Mouse (Mus musculus) kidney, embryonic 14.5 days (tissue): ENCODE data around the gene Zfp410. TPM values are rescaled to one million over a fixed set of nuclear protein-coding genes. Genes with fewer than 3 reads are reported as not detected.

Source experiments
- ATAC-seq: fragments of 200-750 bp; cut with Nextera tagmentation; 2 replicates; pipeline ENCODE4 v1.8.0; 2017; ENCODE audit warnings: moderate number of reproducible peaks, mild to moderate bottlenecking, moderate TSS enrichment, moderate library complexity; ENCODE audit not compliant: low FRiP score, low TSS enrichment
- H3K27ac ChIP-seq: fragments of 300-500 bp; sonication (generic); 2 replicates; pipeline ENCODE4 v1.5.1; 2014; ENCODE audit warnings: low read depth, mild to moderate bottlenecking, low read length, moderate library complexity, mixed read lengths
- H3K27me3 ChIP-seq: fragments of 300-500 bp; sonication (generic); 2 replicates; pipeline ENCODE4 v1.6.1; 2014; ENCODE audit warnings: mild to moderate bottlenecking, low read length; ENCODE audit not compliant: control insufficient read depth, insufficient read depth
- H3K36me3 ChIP-seq: fragments of 300-500 bp; sonication (generic); 2 replicates; pipeline ENCODE4 v1.6.1; 2014; ENCODE audit warnings: low read length, mixed read lengths; ENCODE audit not compliant: control insufficient read depth, insufficient read depth
- H3K4me1 ChIP-seq: fragments of 300-500 bp; sonication (generic); 2 replicates; pipeline ENCODE4 v1.6.1; 2014; ENCODE audit warnings: low read length, mixed read lengths; ENCODE audit not compliant: control insufficient read depth, insufficient read depth
- H3K4me2 ChIP-seq: fragments of 300-500 bp; sonication (generic); replicated peaks from 2 replicates; pipeline ENCODE4 v1.6.1; 2014; ENCODE audit warnings: low read depth, mild to moderate bottlenecking, low read length
- H3K4me3 ChIP-seq: fragments of 300-500 bp; sonication (generic); 2 replicates; pipeline ENCODE4 v1.5.1; 2014; ENCODE audit warnings: mild to moderate bottlenecking, low read length
- H3K9ac ChIP-seq: fragments of 300-500 bp; sonication (generic); 2 replicates; pipeline ENCODE4 v1.6.1; 2014; ENCODE audit warnings: low read depth, mild to moderate bottlenecking, low read length, moderate library complexity
- H3K9me3 ChIP-seq: fragments of 300-500 bp; sonication (generic); 2 replicates; pipeline ENCODE4 v1.6.1; 2016; ENCODE audit warnings: low read length; ENCODE audit not compliant: control insufficient read depth
- WGBS: fragments of 180-500 bp; shearing (Covaris S2); extraction: QIAGEN DNeasy Blood & Tissue Kit; methylation state at CpG from one replicate; pipeline ENCODE4 v1.1.7; 2014; 5-methylcytosine and 5-hydroxymethylcytosine counted together
- polyA plus RNA-seq: library from polyadenylated mRNA; unstranded; fragments of >200 nt; fragmentation: Nextera tagmentation; extraction: Ambion mirVana; gene quantifications from 2 replicates; pipeline ENCODE4 v1.2.1, GENCODE M21; 2014

The Zfp410 gene
- polyA plus RNA-seq, 1 experiment from 2014 or later: 88.7 TPM

GRCm38 (mm10) chr12:84284885-84285592, 31.6 kb upstream of the Zfp410 start, which contains the start of gene Ptgr2:
Ptgr2 (plus strand) TSS chr12:84285232.
- peak within 1 kb of the TSS; percentile 67 for H3K4me2 ChIP-seq
- 0 out of 2 replicates have a peak, but pooled peaks cover 4% of the 10 kb centered on the region for H3K4me1 ChIP-seq
- H3K36me3 ChIP-seq: no peaks in the 10 kb centered on the region
- no peaks in the 10 kb centered on the region for H3K9me3 ChIP-seq
- peak within 1 kb of the TSS; percentile 57 for H3K4me3 ChIP-seq
- peak within 1 kb of the TSS; percentile 30; the same call in 1 of the 2 replicates for H3K27ac ChIP-seq
- no peaks in the 10 kb centered on the region for H3K27me3 ChIP-seq
- WGBS: under 1% methylated on average over 39 of the region's 39 CpGs
- peak within 1 kb of the TSS; percentile 68 for H3K9ac ChIP-seq
- peak; percentile 91 for ATAC-seq

GRCm38 (mm10) chr12:84285593-84285968, 31.1 kb upstream of the Zfp410 start:
- Histone ChIP-seq H3K27ac (no peak overlapping the region), H3K4me1 (0 out of 2 replicates have a peak, but pooled peaks cover 4% of the 10 kb centered on the region), H3K9ac (peak overlapping the region; percentile 68), H3K4me2 (peak overlapping the region; percentile 67), H3K4me3 (peak overlapping the region; percentile 57), H3K27me3 (no peaks in the 10 kb centered on the region), H3K36me3 (no peaks in the 10 kb centered on the region), H3K9me3 (no peaks in the 10 kb centered on the region)
- 36% methylated on average over 8 of the region's 8 CpGs for WGBS
- no peak for ATAC-seq

GRCm38 (mm10) chr12:84288461-84288860, 28.2 kb upstream of the Zfp410 start:
- Histone ChIP-seq H3K4me3 (no peak overlapping the region), H3K27me3 (no peaks in the 10 kb centered on the region), H3K36me3 (no peaks in the 10 kb centered on the region; the same call in 1 of the 2 replicates), H3K4me2 (no peak overlapping the region), H3K9me3 (no peaks in the 10 kb centered on the region), H3K27ac (no peak overlapping the region), H3K9ac (no peak overlapping the region), H3K4me1 (0 out of 2 replicates have a peak, but pooled peaks cover 4% of the 10 kb centered on the region)
- no peak for ATAC-seq
- 60% methylated on average over 3 of the region's 3 CpGs for WGBS

GRCm38 (mm10) chr12:84297851-84298250, 18.8 kb upstream of the Zfp410 start:
- no peaks in the 10 kb centered on the region for H3K9me3 ChIP-seq
- no peak overlapping the region for H3K27ac ChIP-seq
- peaks cover 13% of the 10 kb centered on the region for H3K36me3 ChIP-seq
- H3K4me3 ChIP-seq: no peak overlapping the region
- 94% methylated on average over 6 of the region's 6 CpGs for WGBS
- no peak overlapping the region for H3K4me2 ChIP-seq
- no peaks in the 10 kb centered on the region for H3K27me3 ChIP-seq
- no peak overlapping the region for H3K9ac ChIP-seq
- ATAC-seq: no peak
- no peaks in the 10 kb centered on the region for H3K4me1 ChIP-seq

GRCm38 (mm10) chr12:84299265-84299664, 17.4 kb upstream of the Zfp410 start:
- Histone ChIP-seq H3K27me3 (no peaks in the 10 kb centered on the region), H3K4me2 (no peak overlapping the region), H3K36me3 (peaks cover 13% of the 10 kb centered on the region), H3K27ac (no peak overlapping the region), H3K4me1 (no peaks in the 10 kb centered on the region), H3K9me3 (no peaks in the 10 kb centered on the region), H3K4me3 (no peak overlapping the region), H3K9ac (no peak overlapping the region)
- WGBS: 93% methylated on average over 2 of the region's 2 CpGs
- ATAC-seq: no peak

GRCm38 (mm10) chr12:84304101-84304500, 12.6 kb upstream of the Zfp410 start:
- Histone ChIP-seq H3K27ac (no peak overlapping the region), H3K4me3 (no peak overlapping the region), H3K27me3 (no peaks in the 10 kb centered on the region), H3K9me3 (no peaks in the 10 kb centered on the region), H3K36me3 (peaks cover 6% of the 10 kb centered on the region), H3K9ac (no peak overlapping the region), H3K4me1 (no peaks in the 10 kb centered on the region), H3K4me2 (no peak overlapping the region)
- no peak for ATAC-seq
- WGBS: 87% methylated on average over 5 of the region's 5 CpGs

- no peak for ATAC-seq
- Histone ChIP-seq H3K27me3 (no peaks in the 10 kb centered on the region), H3K9ac (no peak overlapping the region), H3K4me1 (no peaks in the 10 kb centered on the region), H3K4me3 (no peak overlapping the region), H3K27ac (no peak overlapping the region), H3K36me3 (peaks cover 7% of the 10 kb centered on the region), H3K4me2 (no peak overlapping the region), H3K9me3 (no peaks in the 10 kb centered on the region)
- 81% methylated on average over 1 of the region's 1 CpGs for WGBS
Measured at GRCm38 (mm10) chr12:84304554-84304953, 12.1 kb upstream of the Zfp410 start.

GRCm38 (mm10) chr12:84311306-84311705, 5.3 kb upstream of the Zfp410 start:
- Histone ChIP-seq H3K4me2 (no peak overlapping the region), H3K27ac (no peak overlapping the region), H3K4me1 (peaks cover 5% of the 10 kb centered on the region), H3K36me3 (peaks cover 7% of the 10 kb centered on the region), H3K9ac (no peak overlapping the region), H3K27me3 (no peaks in the 10 kb centered on the region), H3K4me3 (no peak overlapping the region), H3K9me3 (no peaks in the 10 kb centered on the region)
- no peak for ATAC-seq
- 81% methylated on average over 4 of the region's 5 CpGs for WGBS

GRCm38 (mm10) chr12:84316006-84316405, 646 bp upstream of the Zfp410 start:
- Histone ChIP-seq H3K9me3 (no peaks in the 10 kb centered on the region), H3K27me3 (no peaks in the 10 kb centered on the region), H3K9ac (peak overlapping the region; percentile 90), H3K4me1 (peaks cover 18% of the 10 kb centered on the region), H3K36me3 (no peaks in the 10 kb centered on the region), H3K4me3 (peak overlapping the region; percentile 85), H3K4me2 (peak overlapping the region; percentile 60), H3K27ac (no peak overlapping the region)
- 41% methylated on average over 7 of the region's 7 CpGs for WGBS
- no peak for ATAC-seq
